In the genomic region with DNA sequence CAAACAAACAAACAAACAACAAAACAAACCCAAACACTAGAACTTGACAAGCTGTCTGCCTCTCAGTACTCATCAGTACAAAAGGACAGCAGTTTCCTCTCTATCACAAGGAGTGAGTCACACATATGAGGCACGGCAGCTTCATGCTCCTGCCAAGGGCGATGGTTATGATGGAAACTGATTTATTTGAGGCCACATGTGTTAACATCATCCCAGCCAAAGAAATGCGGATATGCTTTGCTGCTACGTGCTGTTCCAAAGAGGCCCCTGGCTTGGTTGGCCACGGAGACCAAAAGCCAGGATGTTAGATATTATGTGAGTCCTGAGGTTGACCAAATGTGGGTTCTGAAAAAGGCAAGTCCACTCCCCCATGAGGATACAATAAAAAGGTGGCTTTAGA, we compare ENCODE assay signal across 13 mouse cellular contexts.
"Had no signal": no experiment of that assay in that cellular context is flagged by ENCODE, and none has a peak within 500 bp of the region (broad histone marks: within the 10 kb centered on the region; RNA-seq: fewer than 3 reads in every experiment).

No protein-coding gene starts in this region.

- H3K4me3 ChIP-seq: layer of hippocampus, adult 2 months; limb, embryonic 13.5 days; liver, embryonic 15.5 days; lung, embryonic 15.5 days; midbrain, embryonic 15.5 days; neural tube, embryonic 12.5 days had no signal

- H3K27ac ChIP-seq: kidney, postnatal 0 days; layer of hippocampus, adult 2 months; limb, embryonic 13.5 days; liver, embryonic 15.5 days; lung, embryonic 15.5 days; midbrain, embryonic 15.5 days; neural tube, embryonic 12.5 days had no signal

- H3K4me2 ChIP-seq: limb, embryonic 13.5 days; liver, embryonic 11.5 days; liver, embryonic 15.5 days; lung, embryonic 15.5 days; midbrain, embryonic 15.5 days; neural tube, embryonic 12.5 days had no signal

- H3K9ac ChIP-seq: limb, embryonic 13.5 days; liver, embryonic 15.5 days; lung, embryonic 15.5 days; midbrain, embryonic 15.5 days; neural tube, embryonic 12.5 days had no signal

- DNase-seq: kidney, postnatal 4 days; lung, postnatal 36 days; spleen, adult 18-20 months; thymus, adult 18-20 months; thymus, postnatal 14 days had no signal

- H3K9me3 ChIP-seq: limb, embryonic 13.5 days; liver, embryonic 15.5 days; lung, embryonic 15.5 days; midbrain, embryonic 15.5 days; neural tube, embryonic 12.5 days had no signal

- ATAC-seq: midbrain, embryonic 15.5 days had no signal

- H3K27me3 ChIP-seq: limb, embryonic 13.5 days; lung, embryonic 15.5 days; midbrain, embryonic 15.5 days; neural tube, embryonic 12.5 days had no signal

- H3K36me3 ChIP-seq: limb, embryonic 13.5 days; liver, embryonic 15.5 days; lung, embryonic 15.5 days; midbrain, embryonic 15.5 days; neural tube, embryonic 12.5 days had no signal
